Mouse (Mus musculus) liver, postnatal 0 days (tissue): ENCODE data around the gene Fam186a. TPM values are rescaled to one million over a fixed set of nuclear protein-coding genes. Genes with fewer than 3 reads are reported as not detected.
"Not testable (repeated sequence)": the region's sequence is repeated elsewhere in the genome, so short reads cannot be mapped to it uniquely, and the experiment has no call there.

ENCODE experiments used
- ATAC-seq: fragments of 200-750 bp; cut with Nextera tagmentation; 2 replicates; pipeline ENCODE4 v1.8.0; 2017; ENCODE audit warnings: mild to moderate bottlenecking, moderate library complexity
- DNase-seq: peaks from one replicate; pipeline ENCODE4 v3.0.0-alpha.2; 2016
- H3K27ac ChIP-seq: fragments of 300-500 bp; sonication (generic); 2 replicates; pipeline ENCODE4 v1.5.1; 2014; ENCODE audit warnings: antibody characterized with exemption, moderate library complexity, mild to moderate bottlenecking, low read depth
- H3K27me3 ChIP-seq: fragments of 300-500 bp; sonication (generic); 2 replicates; pipeline ENCODE4 v1.6.1; 2014; ENCODE audit warnings: low read length, control low read depth, mixed read lengths; ENCODE audit not compliant: insufficient read depth
- H3K36me3 ChIP-seq: fragments of 300-500 bp; sonication (generic); replicated peaks from 2 replicates; pipeline ENCODE4 v1.6.1; 2014; ENCODE audit warnings: mild to moderate bottlenecking, control low read depth, low read length, moderate library complexity, mixed read lengths; ENCODE audit not compliant: insufficient read depth
- H3K4me1 ChIP-seq: fragments of 300-500 bp; sonication (generic); 2 replicates; pipeline ENCODE4 v1.6.1; 2014; ENCODE audit warnings: antibody characterized with exemption, mild to moderate bottlenecking, control low read depth; ENCODE audit not compliant: insufficient read depth
- H3K4me2 ChIP-seq: fragments of 300-500 bp; sonication (generic); 2 replicates; pipeline ENCODE4 v1.6.1; 2014; ENCODE audit warnings: low read depth, mild to moderate bottlenecking, low read length, moderate library complexity, mixed read lengths
- H3K4me3 ChIP-seq: fragments of 300-500 bp; sonication (generic); 2 replicates; pipeline ENCODE4 v1.5.1; 2014; ENCODE audit warnings: low read depth, low read length
- H3K9ac ChIP-seq: fragments of 300-500 bp; sonication (generic); replicated peaks from 2 replicates; pipeline ENCODE4 v1.6.1; 2014; ENCODE audit warnings: mild to moderate bottlenecking, moderate library complexity
- H3K9me3 ChIP-seq: fragments of 300-500 bp; sonication (generic); 2 replicates; pipeline ENCODE4 v1.6.1; 2016; ENCODE audit warnings: mild to moderate bottlenecking, control low read depth, low read length, mixed read lengths
- CTCF ChIP-seq: sonication (generic); IDR thresholded peaks from 2 replicates; pipeline ENCODE4 v1.5.1; 2016; ENCODE audit warnings: antibody characterized with exemption, low read depth
- EP300 ChIP-seq: IDR thresholded peaks from 2 replicates; pipeline ENCODE4 v1.6.1; 2016; ENCODE audit warnings: antibody characterized with exemption, low read depth, mild to moderate bottlenecking
- WGBS: fragments of 180-500 bp; shearing (Covaris S2); extraction: QIAGEN DNeasy Blood & Tissue Kit; methylation state at CpG from one replicate; pipeline ENCODE4 v1.1.7; 2014; ENCODE audit not compliant: insufficient replicate concordance; 5-methylcytosine and 5-hydroxymethylcytosine counted together
- polyA plus RNA-seq: library from polyadenylated mRNA; unstranded; fragments of >200 nt; fragmentation: Nextera tagmentation; extraction: Ambion mirVana; gene quantifications from 2 replicates; pipeline ENCODE4 v1.2.1, GENCODE M21; 2015

Gene Fam186a
- polyA plus RNA-seq, 1 experiment from 2014 or later, result not detected

- no peak overlapping the region for H3K4me3 ChIP-seq
- ATAC-seq (no peak), DNase-seq (no peak)
- H3K27ac ChIP-seq, result peak overlapping the region; percentile 75
- H3K9me3 ChIP-seq, result no peaks in the 10 kb centered on the region
- H3K4me1 ChIP-seq, result 0 out of 2 replicates have a peak, but pooled peaks cover 8% of the 10 kb centered on the region
- no peaks in the 10 kb centered on the region for H3K36me3 ChIP-seq
- TF ChIP-seq CTCF, result no peak
- no peak for TF ChIP-seq EP300
- 0 out of 2 replicates have a peak overlapping the region, but pooled peaks have one; percentile 17 for H3K9ac ChIP-seq
- WGBS, result 50% methylated on average over 1 of the region's 1 CpGs
- no peak overlapping the region for H3K4me2 ChIP-seq
- H3K27me3 ChIP-seq, result no peaks in the 10 kb centered on the region
Measured at GRCm38 (mm10) chr15:99970606-99971005, 3.7 kb upstream of the Fam186a start.

DNA sequence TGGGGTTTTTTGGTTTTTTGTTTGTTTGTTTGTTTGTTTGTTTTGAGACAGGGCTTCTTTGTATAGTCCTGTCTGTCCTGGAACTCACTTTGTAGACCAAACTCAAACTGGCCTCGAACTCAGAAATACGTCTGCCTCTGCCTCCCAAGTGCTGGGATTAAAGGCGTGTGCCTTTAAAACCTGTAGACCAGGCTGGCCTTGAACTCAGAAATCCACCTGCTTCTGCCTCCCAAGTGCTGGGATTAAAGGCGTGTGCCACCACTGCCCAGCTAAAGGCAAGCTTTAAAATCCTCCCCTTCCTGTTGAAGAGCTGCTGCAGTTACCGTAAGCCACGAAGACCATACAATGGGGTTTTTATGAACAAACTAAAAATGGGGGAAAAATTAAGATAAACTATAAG, 2.9 kb upstream of the Fam186a start, which contains the start of gene Larp4:
TSS of gene Larp4 (plus strand) at position 301 of the 400 bp plus-strand sequence.
- not testable (repeated sequence) for H3K27me3 ChIP-seq, DNase-seq, ATAC-seq, H3K36me3 ChIP-seq, H3K4me2 ChIP-seq, H3K4me1 ChIP-seq, H3K4me3 ChIP-seq, H3K9me3 ChIP-seq
- Histone ChIP-seq H3K27ac (peak within 1 kb of the TSS; percentile 75), H3K9ac (0 out of 2 replicates have a peak within 1 kb of the TSS, but pooled peaks have one; percentile 17)
- WGBS, result 81% methylated on average over 6 of the region's 6 CpGs

DNA sequence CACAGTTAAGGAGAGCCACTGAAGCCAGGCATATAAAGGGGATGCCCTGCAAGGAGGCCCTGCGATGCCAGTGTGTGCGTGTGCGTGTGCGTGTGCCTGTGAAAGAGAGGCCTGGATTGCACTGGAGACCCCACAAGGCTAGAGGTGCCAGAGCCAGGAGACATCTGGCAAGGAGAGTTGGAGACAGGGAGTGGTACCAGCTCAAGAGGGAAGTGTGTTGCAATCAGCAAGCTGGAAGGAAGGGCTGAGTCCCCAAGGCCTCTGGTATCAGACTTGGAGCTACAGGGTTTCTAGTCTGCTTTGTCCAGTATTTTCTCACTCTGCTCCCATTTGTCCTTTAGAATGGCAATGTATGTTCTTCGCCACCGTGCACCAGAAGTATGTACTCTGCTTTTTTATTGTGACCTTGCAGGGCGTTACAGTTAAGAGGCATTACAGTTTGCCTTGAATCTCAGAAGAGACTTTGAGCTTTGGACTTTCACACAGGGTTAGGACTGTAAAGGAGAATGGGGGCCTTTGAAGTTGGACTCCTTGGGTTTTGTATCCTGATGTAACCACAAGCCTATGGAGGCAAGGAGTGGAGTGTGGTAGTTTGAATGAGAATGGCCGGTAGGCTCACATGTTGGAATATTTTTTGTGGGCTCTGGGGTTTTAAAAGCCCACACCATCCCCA, 1.6 kb downstream of the Fam186a start:
- Histone ChIP-seq H3K27me3 (no peaks in the 10 kb centered on the region), H3K4me2 (no peak overlapping the region), H3K27ac (no peak overlapping the region), H3K9ac (no peak overlapping the region), H3K36me3 (no peaks in the 10 kb centered on the region), H3K4me3 (no peak overlapping the region), H3K4me1 (no peaks in the 10 kb centered on the region), H3K9me3 (no peaks in the 10 kb centered on the region)
- ATAC-seq, result no peak
- DNase-seq, result no peak
- WGBS, result 75% methylated on average over 8 of the region's 8 CpGs
- TF ChIP-seq EP300, result no peak
- TF ChIP-seq CTCF, result no peak

- Histone ChIP-seq H3K9me3 (no peaks in the 10 kb centered on the region), H3K4me3 (no peak overlapping the region), H3K9ac (no peak overlapping the region), H3K4me2 (no peak overlapping the region), H3K36me3 (no peaks in the 10 kb centered on the region), H3K4me1 (no peaks in the 10 kb centered on the region), H3K27ac (no peak overlapping the region), H3K27me3 (no peaks in the 10 kb centered on the region)
- 50% methylated on average over 4 of the region's 4 CpGs for WGBS
- TF ChIP-seq CTCF (no peak), EP300 (no peak)
- ATAC-seq (no peak), DNase-seq (no peak)
Measured at GRCm38 (mm10) chr15:99955324-99955723, 11.5 kb downstream of the Fam186a start.

GRCm38 (mm10) chr15:99940970-99941630, 25.8 kb downstream of the Fam186a start:
- ATAC-seq, result no peak
- no peak overlapping the region for H3K27ac ChIP-seq
- H3K9ac ChIP-seq, result no peak overlapping the region
- no peaks in the 10 kb centered on the region for H3K4me1 ChIP-seq
- no peak overlapping the region for H3K4me3 ChIP-seq
- no peak overlapping the region for H3K4me2 ChIP-seq
- TF ChIP-seq EP300 (no peak), CTCF (no peak)
- no peak for DNase-seq
- WGBS, result 69% methylated on average over 4 of the region's 4 CpGs
- H3K36me3 ChIP-seq, result no peaks in the 10 kb centered on the region
- peaks cover 3% of the 10 kb centered on the region; the same call in 1 of the 2 replicates for H3K9me3 ChIP-seq
- no peaks in the 10 kb centered on the region for H3K27me3 ChIP-seq

GRCm38 (mm10) chr15:99940426-99940825, 26.4 kb downstream of the Fam186a start:
- TF ChIP-seq CTCF, result no peak
- no peak for TF ChIP-seq EP300
- Histone ChIP-seq H3K27me3 (no peaks in the 10 kb centered on the region), H3K4me2 (no peak overlapping the region), H3K36me3 (no peaks in the 10 kb centered on the region), H3K4me3 (no peak overlapping the region), H3K4me1 (no peaks in the 10 kb centered on the region), H3K27ac (no peak overlapping the region), H3K9ac (no peak overlapping the region), H3K9me3 (peaks cover 3% of the 10 kb centered on the region; the same call in 1 of the 2 replicates)
- 53% methylated on average over 2 of the region's 2 CpGs for WGBS
- DNase-seq (no peak), ATAC-seq (no peak)
